Mouse (Mus musculus) olfactory bulb, adult 2 months (tissue): ENCODE measurements at regions not wholly inside any gene's neighbourhood (a gene's known extent, or its start where the extent isn't known, plus 50 kb on each side); places are given as distances from the start of the nearest gene placed in this dataset.

ENCODE experiments used
- CTCF ChIP-seq: fragments of 200-500 bp; IDR thresholded peaks from 2 replicates; pipeline ENCODE4 v1.5.1; 2012; ENCODE audit warnings: low read depth, mild to moderate bottlenecking, low read length, moderate library complexity; ENCODE audit not compliant: insufficient read depth
- POLR2A ChIP-seq: fragments of 200-500 bp; IDR thresholded peaks from 2 replicates; pipeline ENCODE4 v1.6.1; 2012; ENCODE audit warnings: mild to moderate bottlenecking, low read depth, low read length, moderate library complexity; ENCODE audit not compliant: insufficient read depth

- TF ChIP-seq CTCF, result no peak
- TF ChIP-seq POLR2A, result no peak
Measured at GRCm38 (mm10) chr11:64917301-64917700, 61.5 kb upstream of the Elac2 start.
